Mouse (Mus musculus) c-Kit-negative CD71-positive TER-119-positive erythroid progenitor cells, embryonic 14.5 days (primary cell): ENCODE measurements around the gene Hs3st3a1.

Experiments
- DNase-seq: peaks from one replicate; pipeline ENCODE4 v3.0.0-alpha.2; 2013; ENCODE audit warnings: low read depth, low spot score

The Hs3st3a1 gene

GRCm38 (mm10) chr11:64558282-64558681, 123.2 kb downstream of the Hs3st3a1 start:
- DNase-seq: no peak

GRCm38 (mm10) chr11:64559388-64559787, 124.3 kb downstream of the Hs3st3a1 start:
- no peak for DNase-seq

GRCm38 (mm10) chr11:64560471-64560870, 125.3 kb downstream of the Hs3st3a1 start:
- DNase-seq: no peak

DNA sequence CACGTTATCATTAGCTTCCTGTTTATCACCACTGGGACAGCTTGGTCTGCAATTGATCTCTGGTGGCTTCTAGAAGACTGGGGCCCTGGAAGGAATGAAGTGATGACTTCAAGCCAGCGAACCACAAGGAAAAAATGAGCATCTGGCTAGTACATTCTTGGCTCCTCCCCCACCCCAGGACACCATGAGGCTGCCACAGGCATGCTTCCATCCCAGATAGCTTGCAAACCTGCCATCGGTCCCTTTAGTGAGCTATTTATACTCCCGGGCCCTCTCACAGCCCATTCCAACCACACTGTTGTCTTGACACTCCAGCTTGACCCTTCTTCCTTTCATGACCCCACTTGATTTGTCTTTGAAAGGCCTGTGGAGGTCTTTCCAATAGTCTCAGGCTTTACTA, 127.6 kb downstream of the Hs3st3a1 start:
- no peak for DNase-seq
